ENCODE assay signal across 7 mouse cellular contexts in the genomic region with DNA sequence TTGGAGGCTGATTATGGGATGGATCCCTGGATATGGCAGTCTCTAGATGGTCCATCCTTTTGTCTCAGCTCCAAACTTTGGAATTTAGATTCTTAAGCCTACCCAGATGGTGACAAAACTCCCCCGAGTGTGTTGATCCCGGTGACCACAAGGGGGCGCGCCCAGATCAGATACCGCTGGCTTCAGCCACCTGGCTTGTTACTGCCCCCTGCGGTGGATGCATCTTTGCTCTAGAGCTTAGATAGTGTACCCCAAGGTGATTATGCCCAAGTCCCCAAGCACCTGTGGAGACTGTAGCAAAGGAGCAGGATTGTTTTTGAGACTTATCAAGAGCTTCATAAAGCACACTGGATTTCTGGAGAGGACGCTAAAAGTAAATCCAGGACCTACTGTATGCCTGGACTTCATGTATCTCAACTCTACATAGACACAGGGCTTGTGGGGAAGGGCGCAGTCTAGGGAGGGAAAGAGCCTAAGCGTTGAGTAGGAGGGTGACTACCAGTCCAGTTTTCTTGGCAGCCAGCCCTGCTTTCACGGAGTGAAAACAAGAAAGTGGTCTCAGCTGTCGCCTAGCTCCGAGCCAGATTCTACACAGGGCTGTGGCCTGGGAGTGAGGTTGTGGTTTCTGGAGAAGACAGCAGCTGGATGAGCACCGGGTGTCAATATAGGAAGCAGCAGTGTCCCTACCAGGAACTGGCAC. TPM values are rescaled to one million over a fixed set of nuclear protein-coding genes. Genes with fewer than 3 reads are reported as not detected.
DNase-seq lines count a peak whose midpoint lies in the region; ATAC-seq and TF ChIP-seq lines count a peak whose summit lies in the region.

No protein-coding gene starts in this region.

- H3K36me3 ChIP-seq in forebrain, postnatal 0 days (ENCODE audit: insufficient read depth): no peaks in the 10 kb centered on the region
- no peaks in the 10 kb centered on the region for H3K36me3 ChIP-seq in hindbrain, embryonic 14.5 days (replicated peaks; ENCODE audit: control insufficient read depth, insufficient read depth)
- H3K36me3 ChIP-seq in midbrain, embryonic 12.5 days: no peaks in the 10 kb centered on the region

- no peak overlapping the region for H3K4me3 ChIP-seq in cerebellum, adult 2 months (replicated peaks; ENCODE audit: insufficient read depth, low read depth, low read length)
- no peak overlapping the region for H3K4me3 ChIP-seq in forebrain, postnatal 0 days (ENCODE audit: low read depth, low read length)
- no peak overlapping the region for H3K4me3 ChIP-seq in hindbrain, embryonic 14.5 days (replicated peaks; ENCODE audit: low read length)
- no peak overlapping the region for H3K4me3 ChIP-seq in midbrain, embryonic 12.5 days

- no peak overlapping the region for H3K4me2 ChIP-seq in forebrain, postnatal 0 days (ENCODE audit: low read depth)
- no peak overlapping the region for H3K4me2 ChIP-seq in hindbrain, embryonic 14.5 days (replicated peaks)
- no peak overlapping the region for H3K4me2 ChIP-seq in midbrain, embryonic 12.5 days (replicated peaks)

- no peaks in the 10 kb centered on the region for H3K9me3 ChIP-seq in forebrain, postnatal 0 days (ENCODE audit: low read length)
- H3K9me3 ChIP-seq in hindbrain, embryonic 14.5 days (ENCODE audit: control insufficient read depth, low read length): no peaks in the 10 kb centered on the region
- no peaks in the 10 kb centered on the region for H3K9me3 ChIP-seq in midbrain, embryonic 12.5 days

- 15% methylated on average over 13 of the region's 13 CpGs for WGBS in cerebellum, adult 2 months
- WGBS in forebrain, postnatal 0 days: 20% methylated on average over 13 of the region's 13 CpGs
- 30% methylated on average over 13 of the region's 13 CpGs for WGBS in hindbrain, embryonic 14.5 days
- WGBS in midbrain, embryonic 12.5 days: 39% methylated on average over 13 of the region's 13 CpGs

- H3K27ac ChIP-seq in cerebellum, adult 2 months (ENCODE audit: insufficient read depth, low read length): no peak overlapping the region
- H3K27ac ChIP-seq in forebrain, postnatal 0 days (ENCODE audit: low read depth, low read length): no peak overlapping the region
- H3K27ac ChIP-seq in hindbrain, embryonic 14.5 days: no peak overlapping the region
- no peak overlapping the region for H3K27ac ChIP-seq in midbrain, embryonic 12.5 days (replicated peaks)

- H3K9ac ChIP-seq in forebrain, postnatal 0 days: no peak overlapping the region
- no peak overlapping the region for H3K9ac ChIP-seq in hindbrain, embryonic 14.5 days
- no peak overlapping the region for H3K9ac ChIP-seq in midbrain, embryonic 12.5 days (replicated peaks)

- no peaks in the 10 kb centered on the region for H3K4me1 ChIP-seq in cerebellum, adult 2 months (ENCODE audit: control insufficient read depth, insufficient read depth, low read length)
- H3K4me1 ChIP-seq in forebrain, postnatal 0 days (ENCODE audit: insufficient read depth): peaks cover 7% of the 10 kb centered on the region; the same call in 1 of the 2 replicates
- H3K4me1 ChIP-seq in hindbrain, embryonic 14.5 days (replicated peaks; ENCODE audit: control insufficient read depth, insufficient read depth, low read length): no peaks in the 10 kb centered on the region
- H3K4me1 ChIP-seq in midbrain, embryonic 12.5 days: peaks cover 12% of the 10 kb centered on the region

- TF ChIP-seq CTCF in cerebellum, adult 2 months (IDR thresholded peaks at IDR 0.05; ENCODE audit: borderline replicate concordance, insufficient read depth, low read depth, low read length): peak; percentile 95
- peak; percentile 92 for TF ChIP-seq CTCF in forebrain, postnatal 0 days (IDR thresholded peaks at IDR 0.05; ENCODE audit: low read depth)

- H3K27me3 ChIP-seq in cerebellum, adult 2 months (ENCODE audit: control insufficient read depth, insufficient read depth, low read length): no peaks in the 10 kb centered on the region
- no peaks in the 10 kb centered on the region for H3K27me3 ChIP-seq in forebrain, postnatal 0 days (ENCODE audit: insufficient read depth, low read length)
- H3K27me3 ChIP-seq in hindbrain, embryonic 14.5 days (ENCODE audit: control insufficient read depth, insufficient read depth, low read length): no peaks in the 10 kb centered on the region
- peaks cover 10% of the 10 kb centered on the region for H3K27me3 ChIP-seq in midbrain, embryonic 12.5 days

- DNase-seq in WW6 (ENCODE audit: low read depth, low spot score): peak; percentile 65
- peak; percentile 75 to 85 for DNase-seq in cerebellum, adult 2 months
- peak; percentile 77 for DNase-seq in forebrain, postnatal 0 days
- peak; percentile 68 for DNase-seq in hindbrain, embryonic 14.5 days (ENCODE audit: low spot score)
- peak; percentile 84 to 90 for DNase-seq in left cerebral cortex, adult 18-20 months (ENCODE audit: low spot score in 2 of 2)
- DNase-seq in spleen, adult 18-20 months: peak; percentile 62 to 85

- ATAC-seq in forebrain, postnatal 0 days: peak; percentile 47
- ATAC-seq in hindbrain, embryonic 14.5 days (ENCODE audit: low FRiP score): 0 out of 2 replicates have a peak, but pooled peaks have one; percentile 43
- peak; percentile 49; the same call in 1 of the 2 replicates for ATAC-seq in midbrain, embryonic 12.5 days (ENCODE audit: low FRiP score, low read depth)

- TF ChIP-seq POLR2A in cerebellum, adult 2 months (IDR thresholded peaks at IDR 0.05; ENCODE audit: borderline replicate concordance, insufficient read depth, low read length): no peak

RNA-seq across cellular contexts. Expression of gene Pdyn, which starts 24.6 kb away (rescaled TPM):
- 1.7 and 2.9 TPM in 2 replicates for polyA plus RNA-seq in cerebellum, adult 2 months (2012; rRNA removed)
- 6.4 and 6.9 TPM in 2 replicates for total RNA-seq in forebrain, postnatal 0 days (2014; rRNA removed)
- 12.2 and 18.3 TPM in 2 replicates for polyA plus RNA-seq in forebrain, postnatal 0 days (2015; fragmentation: Nextera tagmentation; extraction: Ambion mirVana)
- 20.5 and 23.8 TPM in 2 replicates for polyA plus RNA-seq in hindbrain, embryonic 14.5 days (2014; fragmentation: Nextera tagmentation; extraction: Ambion mirVana)
- total RNA-seq in left cerebral cortex, adult 18-20 months (2021): 10 to 100 TPM; 33.4 to 38.8 TPM
- 1.4 and 1.6 TPM in 2 replicates for polyA plus RNA-seq in midbrain, embryonic 12.5 days (2016; fragmentation: Nextera tagmentation; extraction: Ambion mirVana)
